Mouse (Mus musculus): ENCODE measurements around the gene Crybb3.

GRCm38 (mm10) chr5:113123693-113124092 is 42.3 kb upstream of the Crybb3 start:
- no peak for TF ChIP-seq POLR2A (IDR thresholded peaks at IDR 0.05; ENCODE audit: extremely low read depth, insufficient read depth, low read length)
- no peak for TF ChIP-seq CTCF (IDR thresholded peaks at IDR 0.05; ENCODE audit: low read depth, low read length)
